Mouse (Mus musculus): Measurements from ENCODE around the gene Rpl9-ps6. TPM values are rescaled to one million over a fixed set of nuclear protein-coding genes. Genes with fewer than 3 reads are reported as not detected.

The Rpl9-ps6 gene
- polyA plus RNA-seq, 1 experiment from 2014 or later = 83.5 TPM

DNA sequence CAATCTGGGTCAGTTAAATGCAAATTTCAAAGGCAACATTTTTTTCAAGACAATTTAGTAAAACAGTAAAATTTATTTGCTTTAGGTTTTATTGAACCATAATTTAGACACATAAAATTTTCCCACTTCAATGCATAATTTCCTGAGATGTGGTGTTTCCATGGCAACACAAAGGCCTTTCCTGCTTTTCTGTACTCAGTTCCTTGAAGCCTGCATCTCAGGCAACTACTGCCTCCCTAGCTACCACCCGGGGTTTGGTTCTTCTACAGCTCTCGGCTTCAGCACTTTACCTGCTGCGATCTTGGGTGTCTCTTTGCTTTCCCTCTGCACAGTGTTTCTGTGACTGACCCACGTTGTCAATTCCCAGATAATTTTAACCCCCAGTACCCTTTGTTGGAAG is 14.1 kb downstream of the Rpl9-ps6 start:
- Histone ChIP-seq H3K9me3 (replicated peaks; ENCODE audit: control insufficient read depth, low read length) (no peaks in the 10 kb centered on the region; the same call in 1 of the 2 replicates), H3K27ac (ENCODE audit: low read depth, low read length) (no peak overlapping the region), H3K9ac (ENCODE audit: low read depth, low read length) (no peak overlapping the region), H3K27me3 (ENCODE audit: control insufficient read depth, insufficient read depth, low read length) (no peaks in the 10 kb centered on the region), H3K4me1 (ENCODE audit: control insufficient read depth, insufficient read depth, low read length) (no peaks in the 10 kb centered on the region), H3K4me2 (no peak overlapping the region), H3K36me3 (ENCODE audit: control insufficient read depth, insufficient read depth, low read length) (no peaks in the 10 kb centered on the region), H3K4me3 (ENCODE audit: low read depth, low read length) (no peak overlapping the region)
- no peak for ATAC-seq (replicated peaks; ENCODE audit: insufficient number of reproducible peaks, low FRiP score, low TSS enrichment)
- 80% methylated on average over 4 of the region's 4 CpGs for WGBS (ENCODE audit: insufficient replicate concordance)

DNA sequence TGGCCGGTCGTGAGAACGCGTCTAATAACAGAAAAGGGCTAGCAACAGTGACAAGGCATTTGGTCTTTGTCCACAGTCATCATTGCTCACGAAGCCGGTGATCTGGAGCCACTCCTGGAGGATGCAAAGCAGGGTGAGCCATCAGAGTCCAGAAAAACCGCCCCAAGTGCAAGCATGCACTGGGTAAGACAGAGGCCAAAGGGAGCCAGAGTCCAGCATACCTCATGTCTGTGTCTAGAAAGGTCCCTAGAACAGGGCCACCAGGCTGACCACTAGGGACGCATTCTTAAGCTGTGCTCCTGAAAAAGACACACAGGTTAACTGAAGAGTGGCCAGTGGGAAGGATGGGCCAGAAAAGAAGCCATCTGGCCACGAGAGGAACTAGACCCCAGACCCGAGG is 17.4 kb downstream of the Rpl9-ps6 start:
- Histone ChIP-seq H3K4me2 (no peak overlapping the region), H3K36me3 (ENCODE audit: control insufficient read depth, insufficient read depth, low read length) (no peaks in the 10 kb centered on the region), H3K9me3 (replicated peaks; ENCODE audit: control insufficient read depth, low read length) (no peaks in the 10 kb centered on the region; the same call in 1 of the 2 replicates), H3K4me3 (ENCODE audit: low read depth, low read length) (no peak overlapping the region), H3K4me1 (ENCODE audit: control insufficient read depth, insufficient read depth, low read length) (no peaks in the 10 kb centered on the region), H3K27ac (ENCODE audit: low read depth, low read length) (no peak overlapping the region), H3K27me3 (ENCODE audit: control insufficient read depth, insufficient read depth, low read length) (no peaks in the 10 kb centered on the region), H3K9ac (ENCODE audit: low read depth, low read length) (no peak overlapping the region)
- ATAC-seq (replicated peaks; ENCODE audit: insufficient number of reproducible peaks, low FRiP score, low TSS enrichment) = no peak
- 88% methylated on average over 10 of the region's 10 CpGs for WGBS (ENCODE audit: insufficient replicate concordance)

DNA sequence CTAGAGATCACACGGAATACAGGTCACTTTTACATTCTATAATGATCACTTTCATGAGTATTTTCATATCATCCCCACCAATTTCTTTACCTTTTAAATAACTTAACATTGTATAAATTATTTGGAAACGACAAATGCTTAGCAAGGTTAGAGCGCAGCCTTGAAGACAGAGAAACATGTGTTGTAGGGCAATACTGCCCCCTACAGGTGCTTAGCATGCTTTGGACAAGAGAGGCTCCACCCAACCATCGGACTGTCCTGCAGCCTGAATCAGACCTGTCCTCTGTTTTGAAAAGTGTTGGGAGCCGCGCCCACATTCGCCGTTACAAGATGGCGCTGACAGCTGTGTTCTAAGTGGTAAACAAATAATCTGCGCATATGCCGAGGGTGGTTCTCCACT is 24.8 kb downstream of the Rpl9-ps6 start:
- no peak overlapping the region for H3K4me3 ChIP-seq (ENCODE audit: low read depth, low read length)
- no peak overlapping the region for H3K27ac ChIP-seq (ENCODE audit: low read depth, low read length)
- WGBS (ENCODE audit: insufficient replicate concordance) = 93% methylated on average over 9 of the region's 11 CpGs

DNA sequence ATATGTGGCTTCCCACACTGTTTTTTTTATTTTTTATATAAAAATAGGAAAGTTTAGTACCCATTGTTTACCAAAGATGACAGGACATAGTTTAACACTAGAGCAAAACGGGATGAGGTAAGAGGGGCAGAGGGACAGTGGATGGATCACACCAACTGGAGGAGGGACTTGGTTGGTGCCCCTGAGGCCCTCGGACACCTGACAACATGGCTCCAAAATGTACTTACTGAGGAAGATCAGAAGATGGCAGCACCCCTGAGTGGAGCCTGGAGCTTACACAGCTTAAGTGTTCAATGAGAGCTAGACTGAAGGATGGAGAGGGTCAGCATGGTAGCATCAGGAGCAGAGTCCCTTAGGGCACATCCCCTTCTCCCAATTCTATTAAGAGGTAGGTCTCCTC is 27.0 kb downstream of the Rpl9-ps6 start:
- Histone ChIP-seq H3K9me3 (replicated peaks; ENCODE audit: control insufficient read depth, low read length) (no peaks in the 10 kb centered on the region), H3K27me3 (ENCODE audit: control insufficient read depth, insufficient read depth, low read length) (no peaks in the 10 kb centered on the region), H3K4me3 (ENCODE audit: low read depth, low read length) (no peak overlapping the region), H3K4me1 (ENCODE audit: control insufficient read depth, insufficient read depth, low read length) (no peaks in the 10 kb centered on the region), H3K27ac (ENCODE audit: low read depth, low read length) (no peak overlapping the region), H3K9ac (ENCODE audit: low read depth, low read length) (no peak overlapping the region), H3K36me3 (ENCODE audit: control insufficient read depth, insufficient read depth, low read length) (no peaks in the 10 kb centered on the region), H3K4me2 (no peak overlapping the region)
- ATAC-seq (replicated peaks; ENCODE audit: insufficient number of reproducible peaks, low FRiP score, low TSS enrichment) = no peak
- WGBS (ENCODE audit: insufficient replicate concordance) = 93% methylated on average over 2 of the region's 2 CpGs

More for the DNA sequence above, 24.8 kb downstream of the Rpl9-ps6 start:
- no peak overlapping the region for H3K9ac ChIP-seq (ENCODE audit: low read depth, low read length)
- no peak for ATAC-seq (replicated peaks; ENCODE audit: insufficient number of reproducible peaks, low FRiP score, low TSS enrichment)
- H3K36me3 ChIP-seq (ENCODE audit: control insufficient read depth, insufficient read depth, low read length) = no peaks in the 10 kb centered on the region
- H3K9me3 ChIP-seq (replicated peaks; ENCODE audit: control insufficient read depth, low read length) = no peaks in the 10 kb centered on the region
- no peaks in the 10 kb centered on the region for H3K27me3 ChIP-seq (ENCODE audit: control insufficient read depth, insufficient read depth, low read length)
- H3K4me1 ChIP-seq (ENCODE audit: control insufficient read depth, insufficient read depth, low read length) = no peaks in the 10 kb centered on the region
- H3K4me2 ChIP-seq = no peak overlapping the region

DNA sequence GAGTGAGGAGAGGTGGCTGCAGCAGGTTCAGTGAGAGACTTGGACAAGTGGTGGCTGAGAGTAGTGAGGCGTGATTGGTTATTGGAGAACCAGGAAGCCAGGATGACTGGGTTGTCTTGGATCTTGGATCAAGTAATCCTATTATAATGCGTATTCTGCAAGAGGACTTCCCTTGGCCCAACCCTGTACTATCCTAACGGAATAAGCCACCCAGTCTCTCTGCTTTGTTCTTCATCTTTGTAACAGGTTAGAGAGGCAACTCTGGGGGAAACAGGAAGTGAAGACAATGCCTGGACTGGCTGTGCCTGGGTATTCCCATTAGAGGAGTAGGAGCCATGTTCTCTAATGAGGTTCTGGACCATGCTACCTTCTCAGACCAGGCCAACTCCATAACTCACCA is 40.5 kb downstream of the Rpl9-ps6 start:
- 82% methylated on average over 3 of the region's 3 CpGs for WGBS (ENCODE audit: insufficient replicate concordance)
- Histone ChIP-seq H3K36me3 (ENCODE audit: control insufficient read depth, insufficient read depth, low read length) (no peaks in the 10 kb centered on the region), H3K4me3 (ENCODE audit: low read depth, low read length) (no peak overlapping the region), H3K9ac (ENCODE audit: low read depth, low read length) (no peak overlapping the region), H3K9me3 (replicated peaks; ENCODE audit: control insufficient read depth, low read length) (no peaks in the 10 kb centered on the region), H3K4me1 (ENCODE audit: control insufficient read depth, insufficient read depth, low read length) (0 out of 2 replicates have a peak, but pooled peaks cover 4% of the 10 kb centered on the region), H3K27me3 (ENCODE audit: control insufficient read depth, insufficient read depth, low read length) (no peaks in the 10 kb centered on the region), H3K27ac (ENCODE audit: low read depth, low read length) (no peak overlapping the region), H3K4me2 (no peak overlapping the region)
- no peak for ATAC-seq (replicated peaks; ENCODE audit: insufficient number of reproducible peaks, low FRiP score, low TSS enrichment)

DNA sequence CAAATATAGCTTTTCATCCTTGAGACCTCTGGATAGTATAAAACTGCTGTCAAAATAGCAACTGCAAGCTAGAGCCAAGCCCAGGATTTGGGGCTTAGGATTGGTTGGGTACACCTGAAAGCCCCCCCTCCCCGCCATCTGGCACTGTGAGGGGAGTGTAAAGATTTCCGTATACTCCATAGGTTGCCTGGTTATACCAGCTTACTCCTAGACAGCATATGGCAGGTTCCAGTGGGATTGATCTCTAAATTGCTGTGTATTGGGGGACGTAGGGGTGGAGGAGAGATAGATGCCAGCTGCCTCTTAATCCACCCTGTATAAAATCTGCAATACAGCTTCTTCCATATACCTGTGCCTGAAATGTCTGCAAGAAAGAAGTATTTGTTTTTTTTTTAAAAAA is 41.7 kb downstream of the Rpl9-ps6 start:
- Histone ChIP-seq H3K4me2 (no peak overlapping the region), H3K9ac (ENCODE audit: low read depth, low read length) (no peak overlapping the region), H3K27ac (ENCODE audit: low read depth, low read length) (no peak overlapping the region), H3K4me3 (ENCODE audit: low read depth, low read length) (no peak overlapping the region), H3K9me3 (replicated peaks; ENCODE audit: control insufficient read depth, low read length) (no peaks in the 10 kb centered on the region), H3K36me3 (ENCODE audit: control insufficient read depth, insufficient read depth, low read length) (no peaks in the 10 kb centered on the region), H3K27me3 (ENCODE audit: control insufficient read depth, insufficient read depth, low read length) (no peaks in the 10 kb centered on the region), H3K4me1 (ENCODE audit: control insufficient read depth, insufficient read depth, low read length) (0 out of 2 replicates have a peak, but pooled peaks cover 4% of the 10 kb centered on the region)
- WGBS (ENCODE audit: insufficient replicate concordance) = 86% methylated on average over 3 of the region's 3 CpGs
- no peak for ATAC-seq (replicated peaks; ENCODE audit: insufficient number of reproducible peaks, low FRiP score, low TSS enrichment)

DNA sequence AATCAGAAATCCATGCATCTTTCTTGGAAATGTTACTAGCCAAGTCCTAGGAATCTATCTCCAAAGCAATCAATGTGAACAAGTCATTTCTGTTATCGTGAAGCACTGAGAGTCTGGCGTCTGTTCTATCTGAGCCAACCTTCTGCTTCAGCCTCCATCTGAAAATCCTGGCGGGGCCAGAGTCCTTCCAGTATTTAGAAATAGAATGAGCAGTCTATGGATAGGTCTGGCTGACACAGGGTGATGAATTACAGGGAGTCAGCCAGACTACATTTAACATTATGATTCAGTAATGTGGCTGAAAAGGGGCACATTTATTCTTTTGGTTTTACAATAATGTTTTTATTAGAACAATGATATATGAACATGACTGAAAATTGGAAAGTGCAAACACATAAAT is 47.3 kb downstream of the Rpl9-ps6 start:
- H3K9ac ChIP-seq (ENCODE audit: low read depth, low read length) = no peak overlapping the region
- 47% methylated on average over 3 of the region's 3 CpGs for WGBS (ENCODE audit: insufficient replicate concordance)

DNA sequence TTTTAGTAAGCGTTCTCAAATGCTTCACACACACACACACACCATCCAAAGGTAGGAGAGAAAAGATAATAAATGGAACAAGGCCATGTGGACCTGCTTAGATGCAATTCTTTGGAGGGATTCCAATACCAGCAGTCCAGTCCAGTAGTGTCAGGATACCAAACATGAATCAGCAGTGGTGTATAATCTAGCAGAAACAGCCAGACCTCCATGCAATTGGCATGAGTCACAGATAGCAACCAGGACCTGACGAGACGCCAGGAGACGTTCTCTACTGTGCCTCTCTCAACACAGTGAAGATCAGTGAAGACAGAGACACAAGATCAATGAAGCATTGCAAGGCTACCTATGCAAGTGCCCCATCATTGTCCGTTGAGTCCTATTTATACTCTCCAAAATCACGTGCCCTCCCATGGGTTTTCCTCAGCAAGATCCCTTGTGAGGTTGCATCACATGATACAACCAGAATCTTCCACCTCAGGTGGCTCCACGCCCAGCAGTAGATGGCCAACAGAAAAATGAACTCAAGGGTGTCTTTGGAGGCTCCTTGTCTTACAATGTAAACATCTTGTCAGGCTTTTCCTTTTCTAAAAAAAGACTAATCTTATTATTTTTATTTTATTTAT is 49.6 kb downstream of the Rpl9-ps6 start:
- no peaks in the 10 kb centered on the region for H3K36me3 ChIP-seq (ENCODE audit: control insufficient read depth, insufficient read depth, low read length)
- H3K9me3 ChIP-seq (replicated peaks; ENCODE audit: control insufficient read depth, low read length) = no peaks in the 10 kb centered on the region
- 66% methylated on average over 7 of the region's 7 CpGs for whole genome bisulfite sequencing (ENCODE audit: insufficient replicate concordance)
- no peak overlapping the region for H3K27ac ChIP-seq (ENCODE audit: low read depth, low read length)
- H3K27me3 ChIP-seq (ENCODE audit: control insufficient read depth, insufficient read depth, low read length) = no peaks in the 10 kb centered on the region
- H3K4me1 ChIP-seq (ENCODE audit: control insufficient read depth, insufficient read depth, low read length) = no peaks in the 10 kb centered on the region
- no peak overlapping the region for H3K4me3 ChIP-seq (ENCODE audit: low read depth, low read length)
- H3K4me2 ChIP-seq = no peak overlapping the region
- no peak overlapping the region for H3K9ac ChIP-seq (ENCODE audit: low read depth, low read length)
- ATAC-seq (replicated peaks; ENCODE audit: insufficient number of reproducible peaks, low FRiP score, low TSS enrichment) = no peak

More for the DNA sequence above, 47.3 kb downstream of the Rpl9-ps6 start:
- Histone ChIP-seq H3K4me3 (ENCODE audit: low read depth, low read length) (no peak overlapping the region), H3K27ac (ENCODE audit: low read depth, low read length) (no peak overlapping the region), H3K27me3 (ENCODE audit: control insufficient read depth, insufficient read depth, low read length) (no peaks in the 10 kb centered on the region), H3K4me2 (no peak overlapping the region), H3K36me3 (ENCODE audit: control insufficient read depth, insufficient read depth, low read length) (no peaks in the 10 kb centered on the region), H3K9me3 (replicated peaks; ENCODE audit: control insufficient read depth, low read length) (no peaks in the 10 kb centered on the region), H3K4me1 (ENCODE audit: control insufficient read depth, insufficient read depth, low read length) (0 out of 2 replicates have a peak, but pooled peaks cover under 1% of the 10 kb centered on the region)
- no peak for ATAC-seq (replicated peaks; ENCODE audit: insufficient number of reproducible peaks, low FRiP score, low TSS enrichment)
